In genomic region chr5:43855769-43856168, GRCm38 (mm10) we compare ENCODE assay signal across 9 mouse cellular contexts. TPM values are rescaled to one million over a fixed set of nuclear protein-coding genes. Genes with fewer than 3 reads are reported as not detected.
DNase-seq lines count a peak whose midpoint lies in the region; ATAC-seq and TF ChIP-seq lines count a peak whose summit lies in the region.
"Had no signal": no experiment of that assay in that cellular context is flagged by ENCODE, and none has a peak within 500 bp of the region (broad histone marks: within the 10 kb centered on the region; RNA-seq: fewer than 3 reads in every experiment).

No protein-coding gene starts in this region.

- H3K4me1 ChIP-seq in lung, embryonic 14.5 days (ENCODE audit: insufficient read depth): no peaks in the 10 kb centered on the region
- H3K4me1 ChIP-seq in lung, adult 2 months (ENCODE audit: control insufficient read depth, insufficient read depth, low read length): peaks cover 11% of the 10 kb centered on the region
- H3K4me1 ChIP-seq in bone marrow, adult 2 months (ENCODE audit: control insufficient read depth, insufficient read depth, low read length): peaks cover 9% of the 10 kb centered on the region
- H3K4me1 ChIP-seq in stomach, embryonic 15.5 days: no peaks in the 10 kb centered on the region
- H3K4me1 ChIP-seq: neural tube, embryonic 13.5 days had no signal

- no peak overlapping the region for H3K4me3 ChIP-seq in lung, embryonic 14.5 days (ENCODE audit: low read depth, low read length)
- H3K4me3 ChIP-seq in lung, adult 2 months (replicated peaks; ENCODE audit: extremely low read depth, low read depth, low read length): no peak overlapping the region
- H3K4me3 ChIP-seq in bone marrow, adult 2 months (replicated peaks; ENCODE audit: control insufficient read depth, low read depth, low read length): no peak overlapping the region
- H3K4me3 ChIP-seq in stomach, embryonic 15.5 days (replicated peaks): no peak overlapping the region
- H3K4me3 ChIP-seq: neural tube, embryonic 13.5 days had no signal

- 16% methylated on average over 2 of the region's 2 CpGs for WGBS in lung, embryonic 14.5 days
- 1% methylated on average over 2 of the region's 2 CpGs for WGBS in lung, adult 2 months
- WGBS in bone marrow, adult 2 months: 1% methylated on average over 2 of the region's 2 CpGs
- WGBS in stomach, embryonic 15.5 days: 11% methylated on average over 2 of the region's 2 CpGs

- peak; percentile 44; the same call in 1 of the 2 replicates for ATAC-seq in lung, embryonic 14.5 days (ENCODE audit: insufficient read depth)
- peak; percentile 22; the same call in 1 of the 2 replicates for ATAC-seq in stomach, embryonic 15.5 days (ENCODE audit: insufficient read depth, low FRiP score, low read depth)
- ATAC-seq in frontal cortex, adult (ENCODE audit: low TSS enrichment): no peak

- TF ChIP-seq CTCF in lung, embryonic 14.5 days (IDR thresholded peaks at IDR 0.05; ENCODE audit: low read depth): no peak
- no peak for TF ChIP-seq CTCF in lung, adult 2 months (IDR thresholded peaks at IDR 0.05; ENCODE audit: insufficient read depth, low read length)
- TF ChIP-seq CTCF in bone marrow, adult 2 months (IDR thresholded peaks at IDR 0.05; ENCODE audit: control insufficient read depth, insufficient read depth, low read length): no peak

- H3K27me3 ChIP-seq in lung, embryonic 14.5 days (ENCODE audit: insufficient read depth, low read length): no peaks in the 10 kb centered on the region
- no peaks in the 10 kb centered on the region for H3K27me3 ChIP-seq in stomach, embryonic 15.5 days (replicated peaks)
- H3K27me3 ChIP-seq: neural tube, embryonic 13.5 days had no signal

- H3K9ac ChIP-seq in lung, embryonic 14.5 days: no peak overlapping the region
- H3K9ac ChIP-seq in stomach, embryonic 15.5 days: no peak overlapping the region
- H3K9ac ChIP-seq: neural tube, embryonic 13.5 days had no signal

- DNase-seq in lung, embryonic 14.5 days: peak; percentile 73
- no peak for DNase-seq in lung, adult 2 months
- peak; percentile 40 for DNase-seq in kidney, postnatal 14 days
- no peak for DNase-seq in cerebellum, postnatal 14 days
- DNase-seq: spleen, adult 18-20 months had no signal

- H3K27ac ChIP-seq in lung, embryonic 14.5 days (ENCODE audit: low read depth): no peak overlapping the region; the same call in 1 of the 2 replicates
- peak overlapping the region; percentile 78 for H3K27ac ChIP-seq in bone marrow, adult 2 months (ENCODE audit: control insufficient read depth, insufficient read depth, low read depth, low read length, poor library complexity)
- H3K27ac ChIP-seq in stomach, embryonic 15.5 days: 0 out of 2 replicates have a peak overlapping the region, but pooled peaks have one; percentile 35
- H3K27ac ChIP-seq: neural tube, embryonic 13.5 days had no signal

- no peak for TF ChIP-seq POLR2A in lung, adult 2 months (IDR thresholded peaks at IDR 0.05; ENCODE audit: borderline replicate concordance, extremely low read depth, low read depth, low read length)
- no peak for TF ChIP-seq POLR2A in bone marrow, adult 2 months (IDR thresholded peaks at IDR 0.05; ENCODE audit: borderline replicate concordance, control insufficient read depth, low read depth, low read length)

- H3K9me3 ChIP-seq in lung, embryonic 14.5 days (ENCODE audit: low read depth, low read length): peaks cover 4% of the 10 kb centered on the region; the same call in 1 of the 2 replicates
- H3K9me3 ChIP-seq in stomach, embryonic 15.5 days: no peaks in the 10 kb centered on the region
- H3K9me3 ChIP-seq: neural tube, embryonic 13.5 days had no signal

- no peaks in the 10 kb centered on the region for H3K36me3 ChIP-seq in lung, embryonic 14.5 days (ENCODE audit: insufficient read depth)
- no peaks in the 10 kb centered on the region for H3K36me3 ChIP-seq in stomach, embryonic 15.5 days
- H3K36me3 ChIP-seq: neural tube, embryonic 13.5 days had no signal

- H3K4me2 ChIP-seq in lung, embryonic 14.5 days: no peak overlapping the region
- H3K4me2 ChIP-seq in stomach, embryonic 15.5 days: no peak overlapping the region
- H3K4me2 ChIP-seq: neural tube, embryonic 13.5 days had no signal

RNA-seq across cellular contexts. Expression of gene Cd38, which starts 12.6 kb away (rescaled TPM):
- 23.0 and 26.9 TPM in 2 replicates for polyA plus RNA-seq in lung, embryonic 14.5 days (2014; fragmentation: Nextera tagmentation; extraction: Ambion mirVana)
- polyA plus RNA-seq in lung, adult 2 months (2012; rRNA removed): 20.9 and 22.2 TPM in 2 replicates
- polyA plus RNA-seq in bone marrow, adult 2 months (2011; ENCODE audit: insufficient read depth, insufficient read length, low replicate concordance, missing spikeins): 4.1 and 5.7 TPM in 2 replicates
- 13.5 and 14.6 TPM in 2 replicates for polyA plus RNA-seq in stomach, embryonic 15.5 days (2015; fragmentation: Nextera tagmentation; extraction: Ambion mirVana)

RNA-seq across cellular contexts. Expression of gene Fbxl5, which starts 34.3 kb away (rescaled TPM):
- 73.2 and 76.7 TPM in 2 replicates for polyA plus RNA-seq in lung, embryonic 14.5 days (2014; fragmentation: Nextera tagmentation; extraction: Ambion mirVana)
- 20.3 and 31.4 TPM in 2 replicates for polyA plus RNA-seq in lung, adult 2 months (2012; rRNA removed)
- polyA plus RNA-seq in bone marrow, adult 2 months (2011; ENCODE audit: insufficient read depth, insufficient read length, low replicate concordance, missing spikeins): 10.3 and 22.8 TPM in 2 replicates
- polyA plus RNA-seq in stomach, embryonic 15.5 days (2015; fragmentation: Nextera tagmentation; extraction: Ambion mirVana): 55.1 and 56.4 TPM in 2 replicates

RNA-seq across cellular contexts. Expression of gene Bst1, which starts 37.1 kb away (rescaled TPM):
- 0.82 and 1.2 TPM in 2 replicates for polyA plus RNA-seq in lung, embryonic 14.5 days (2014; fragmentation: Nextera tagmentation; extraction: Ambion mirVana)
- polyA plus RNA-seq in lung, adult 2 months (2012; rRNA removed): 8.4 and 8.8 TPM in 2 replicates
- polyA plus RNA-seq in bone marrow, adult 2 months (2011; ENCODE audit: insufficient read depth, insufficient read length, low replicate concordance, missing spikeins): 4.7 and 26.2 TPM in 2 replicates
- polyA plus RNA-seq in stomach, embryonic 15.5 days (2015; fragmentation: Nextera tagmentation; extraction: Ambion mirVana): 0.72 and 3.0 TPM in 2 replicates

RNA-seq across cellular contexts. Expression of gene Gm7879, which starts 57.2 kb away (rescaled TPM):
- polyA plus RNA-seq in lung, embryonic 14.5 days (2014; fragmentation: Nextera tagmentation; extraction: Ambion mirVana): 0.61 and 0.66 TPM in 2 replicates
- 0.34 TPM in 1 of 2 replicates, not detected in the other for polyA plus RNA-seq in lung, adult 2 months (2012; rRNA removed)
- not detected in 2 replicates for polyA plus RNA-seq in bone marrow, adult 2 months (2011; ENCODE audit: insufficient read depth, insufficient read length, low replicate concordance, missing spikeins)
- polyA plus RNA-seq in stomach, embryonic 15.5 days (2015; fragmentation: Nextera tagmentation; extraction: Ambion mirVana): 0.54 and 3.7 TPM in 2 replicates
- polyA plus RNA-seq: neural tube, embryonic 13.5 days had no signal

Comparison
In these comparisons a context has a peak if more than half of its experiments do, and no peak if none do; other contexts are left out.
1. DNase-seq: peak in lung, embryonic 14.5 days (single experiment) and kidney, postnatal 14 days (single experiment); none in lung, adult 2 months (single experiment) and cerebellum, postnatal 14 days (0 of 2).